Mouse (Mus musculus): Measurements from ENCODE around the gene Nfkb1. TPM values are rescaled to one million over a fixed set of nuclear protein-coding genes. Genes with fewer than 3 reads are reported as not detected.

Nfkb1 gene
- total and polyA plus RNA-seq, 3 experiments = 44.8 to 93.6 (median 59.9) TPM

GRCm38 (mm10) chr3:135546212-135546923 is 145.0 kb downstream of the Nfkb1 start:
- Histone ChIP-seq H3K4me1 (ENCODE audit: control insufficient read depth in 1 of 2, insufficient read depth in 2 of 2, low read length in 2 of 2) (no peaks in the 10 kb centered on the region), H3K36me3 (ENCODE audit: control insufficient read depth in 1 of 2, insufficient read depth in 2 of 2, low read length in 2 of 2) (peaks cover 0 to 8% of the 10 kb centered on the region in 2 experiments; a peak in 2 of 4 replicates), H3K9ac (ENCODE audit: control insufficient read depth, low read depth, low read length, poor library complexity, severe bottlenecking) (no peak overlapping the region), H3K27me3 (ENCODE audit: control insufficient read depth in 1 of 2, insufficient read depth in 2 of 2, low read length in 2 of 2) (no peaks in the 10 kb centered on the region), H3K9me3 (replicated peaks; ENCODE audit: insufficient read depth, low read length) (no peaks in the 10 kb centered on the region), H3K79me2 (ENCODE audit: control insufficient read depth, insufficient read depth, low read length, poor library complexity) (no peaks in the 10 kb centered on the region), H3K27ac (ENCODE audit: control insufficient read depth, low read depth, low read length) (no peak overlapping the region), H3K4me3 (ENCODE audit: control insufficient read depth in 1 of 2, insufficient read depth in 1 of 2, low read depth in 2 of 2, low read length in 2 of 2) (no peak overlapping the region)
- DNase-seq (ENCODE audit: low read depth, low spot score) = no peak
- TF ChIP-seq ZNF384 (IDR thresholded peaks at IDR 0.05; ENCODE audit: low read depth, low read length) = no peak
- TF ChIP-seq NRF1 (IDR thresholded peaks at IDR 0.05; ENCODE audit: insufficient read depth, low read depth, low read length, poor library complexity, severe bottlenecking) = no peak
- TF ChIP-seq POLR2AphosphoS5 (IDR thresholded peaks at IDR 0.05; ENCODE audit: borderline replicate concordance, low read depth, low read length) = no peak
- TF ChIP-seq CTCF (IDR thresholded peaks at IDR 0.05 in 2 of 3, conservative IDR thresholded peaks at IDR 0.05 in 1 of 3; ENCODE audit: control insufficient read depth in 1 of 3, insufficient read depth in 1 of 3, low read depth in 2 of 3, low read length in 3 of 3, poor library complexity in 1 of 3, severe bottlenecking in 1 of 3) = no peak
- no peak for TF ChIP-seq MYB (IDR thresholded peaks at IDR 0.05; ENCODE audit: low read depth, low read length)
- no peak for TF ChIP-seq KAT2A (conservative IDR thresholded peaks at IDR 0.05; ENCODE audit: low read depth, low read length)
- TF ChIP-seq MAFK (IDR thresholded peaks at IDR 0.05; ENCODE audit: borderline replicate concordance, low read depth, low read length) = no peak
- TF ChIP-seq EP300 (IDR thresholded peaks at IDR 0.05; ENCODE audit: low read depth in 1 of 2, low read length in 2 of 2) = no peak
- TF ChIP-seq MXI1 (IDR thresholded peaks at IDR 0.05; ENCODE audit: low read depth, low read length) = no peak
- no peak for TF ChIP-seq CHD2 (IDR thresholded peaks at IDR 0.05; ENCODE audit: low read length)
- TF ChIP-seq ZC3H11A (IDR thresholded peaks at IDR 0.05; ENCODE audit: low read depth, low read length) = no peak
- no peak for TF ChIP-seq MAX (IDR thresholded peaks at IDR 0.05; ENCODE audit: low read length)
- TF ChIP-seq RAD21 (IDR thresholded peaks at IDR 0.05; ENCODE audit: low read depth, low read length) = no peak
- no peak for TF ChIP-seq GABPA (IDR thresholded peaks at IDR 0.05; ENCODE audit: low read depth, low read length)
- TF ChIP-seq USF2 (IDR thresholded peaks at IDR 0.05; ENCODE audit: borderline replicate concordance in 1 of 2, insufficient read depth in 1 of 2, low read depth in 1 of 2, low read length in 2 of 2) = no peak
- no peak for TF ChIP-seq BHLHE40 (IDR thresholded peaks at IDR 0.05; ENCODE audit: borderline replicate concordance, low read depth, low read length)
- TF ChIP-seq UBTF (IDR thresholded peaks at IDR 0.05; ENCODE audit: borderline replicate concordance, insufficient read depth, low read depth, low read length) = no peak
- TF ChIP-seq MEF2A (IDR thresholded peaks at IDR 0.05; ENCODE audit: extremely low read depth, insufficient replicate concordance, low read depth, low read length, poor library complexity, severe bottlenecking) = no peak
- TF ChIP-seq TBP (IDR thresholded peaks at IDR 0.05; ENCODE audit: low read depth, low read length) = no peak
- TF ChIP-seq GATA1 (IDR thresholded peaks at IDR 0.05; ENCODE audit: low read depth, low read length) = no peak

Other genes starting within 250 kb of the Nfkb1 start
- 8.1 and 9.1 TPM in 2 replicates for gene Manba, start 205.9 kb downstream of the Nfkb1 start, total RNA-seq (2012; rRNA removed)
- 10 to 100 TPM in 1 of 2 experiments, not detected in 1; 10.6 TPM for gene Manba, start 205.9 kb downstream of the Nfkb1 start, polyA plus RNA-seq (2012; ENCODE audit: insufficient read depth in 1 of 2, insufficient read length in 2 of 2, low read depth in 1 of 2, low replicate concordance in 2 of 2, missing spikeins in 1 of 2)
- 14.3 and 19.8 TPM in 2 replicates for gene Slc39a8, start 133.7 kb upstream of the Nfkb1 start, total RNA-seq (2012; rRNA removed)
- 10 to 100 TPM in 1 of 2 experiments, not detected in 1; 21.5 TPM for gene Slc39a8, start 133.7 kb upstream of the Nfkb1 start, polyA plus RNA-seq (2012; ENCODE audit: insufficient read depth in 1 of 2, insufficient read length in 2 of 2, low read depth in 1 of 2, low replicate concordance in 2 of 2, missing spikeins in 1 of 2)

All from MEL (cell line).